Mouse (Mus musculus) CD4-positive helper T cell, adult 2 months (primary cell): ENCODE data around the gene Sobp.

Experiments used
- DNase-seq: peaks from one replicate; pipeline ENCODE4 v3.0.0-alpha.2; 2012; ENCODE audit warnings: low read depth, missing footprints, low spot score

Sobp gene

GRCm38 (mm10) chr10:43035579-43035978 lies 138.8 kb downstream of the Sobp start:
- no peak for DNase-seq

- no peak for DNase-seq
Measured at GRCm38 (mm10) chr10:43034811-43035210, 139.5 kb downstream of the Sobp start.

- DNase-seq = no peak
Measured at GRCm38 (mm10) chr10:43033481-43034248, 140.7 kb downstream of the Sobp start.

DNA sequence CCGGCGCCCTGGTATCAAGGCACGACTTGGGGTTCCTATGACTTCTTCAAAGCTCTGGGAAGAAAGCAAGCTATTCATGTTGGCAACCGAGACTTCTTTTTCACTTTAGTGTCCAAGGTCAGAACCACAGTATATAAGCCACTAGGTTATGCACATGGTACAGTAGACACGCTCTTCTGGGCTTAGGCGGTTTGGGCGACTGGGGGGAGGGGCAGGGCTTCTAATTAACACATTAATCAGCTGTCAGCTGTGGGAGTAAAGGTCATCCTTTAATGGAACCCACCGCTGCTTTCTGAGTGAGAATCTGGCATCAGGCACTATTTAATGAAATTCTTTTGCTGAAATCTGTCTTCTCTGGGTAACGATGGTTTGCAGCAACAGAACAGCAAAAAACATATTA lies 147.3 kb downstream of the Sobp start:
- DNase-seq = no peak

DNA sequence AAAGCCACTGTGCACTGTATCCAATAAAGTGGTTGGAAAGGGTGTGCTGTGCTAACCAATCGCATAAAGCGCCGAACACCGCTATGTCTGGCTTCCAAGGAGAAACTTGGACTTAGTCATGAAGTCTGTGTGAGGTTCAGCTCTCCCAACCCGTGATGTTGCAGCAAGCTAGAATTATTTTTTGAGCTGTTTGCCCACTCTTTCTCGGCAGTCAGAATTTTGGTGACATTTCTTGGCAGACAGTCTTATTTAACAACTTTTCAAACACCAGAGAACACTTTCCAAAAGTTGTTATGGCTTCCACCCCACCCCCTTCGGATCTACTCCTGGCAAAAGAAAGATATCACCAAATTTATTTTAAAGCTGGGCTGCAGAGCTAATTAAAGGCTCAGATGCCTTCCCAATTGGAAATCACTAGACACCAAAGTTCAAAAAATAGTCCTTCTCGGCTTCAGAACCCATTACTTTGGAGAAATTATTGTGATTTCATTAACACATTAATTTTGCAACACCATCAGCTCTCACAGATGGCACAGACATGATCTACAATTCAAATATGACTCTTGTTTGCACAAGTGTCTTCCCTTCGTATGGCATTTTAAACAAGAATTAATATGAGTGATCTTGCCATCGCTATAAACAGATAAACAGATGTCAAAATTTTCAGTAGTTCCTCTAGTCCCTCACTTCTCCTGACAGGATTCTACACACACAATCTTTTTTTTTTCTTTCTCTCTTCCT lies 150.7 kb downstream of the Sobp start:
- DNase-seq = no peak

DNA sequence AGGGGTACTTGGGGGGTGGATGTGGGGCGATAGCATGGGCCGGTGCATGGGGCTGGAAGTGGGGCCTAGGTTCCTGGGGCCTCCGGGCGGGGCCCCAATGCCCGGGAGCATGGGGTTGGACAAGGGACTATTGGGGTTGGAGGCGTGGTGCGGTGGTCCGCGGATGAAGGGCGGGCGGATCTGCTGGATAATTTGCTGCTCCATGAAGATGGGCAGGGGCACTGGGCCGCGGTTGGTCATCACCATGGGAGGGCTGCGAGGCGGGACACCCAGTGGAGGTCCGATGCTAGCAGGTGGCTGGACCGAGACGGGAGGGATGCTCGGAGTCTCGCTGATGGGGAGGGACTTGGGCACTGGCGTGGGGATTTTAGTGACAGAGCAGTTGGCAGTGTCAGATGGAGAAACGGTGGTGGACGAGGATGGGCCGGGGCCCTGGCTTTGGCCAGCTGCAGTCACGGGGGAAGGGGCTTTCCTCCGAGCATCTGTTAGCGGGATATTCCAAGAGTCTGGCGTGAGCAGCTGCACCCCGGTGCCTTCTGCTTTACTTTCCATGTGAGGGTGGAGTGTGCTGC lies 152.1 kb downstream of the Sobp start:
- no peak for DNase-seq

DNA sequence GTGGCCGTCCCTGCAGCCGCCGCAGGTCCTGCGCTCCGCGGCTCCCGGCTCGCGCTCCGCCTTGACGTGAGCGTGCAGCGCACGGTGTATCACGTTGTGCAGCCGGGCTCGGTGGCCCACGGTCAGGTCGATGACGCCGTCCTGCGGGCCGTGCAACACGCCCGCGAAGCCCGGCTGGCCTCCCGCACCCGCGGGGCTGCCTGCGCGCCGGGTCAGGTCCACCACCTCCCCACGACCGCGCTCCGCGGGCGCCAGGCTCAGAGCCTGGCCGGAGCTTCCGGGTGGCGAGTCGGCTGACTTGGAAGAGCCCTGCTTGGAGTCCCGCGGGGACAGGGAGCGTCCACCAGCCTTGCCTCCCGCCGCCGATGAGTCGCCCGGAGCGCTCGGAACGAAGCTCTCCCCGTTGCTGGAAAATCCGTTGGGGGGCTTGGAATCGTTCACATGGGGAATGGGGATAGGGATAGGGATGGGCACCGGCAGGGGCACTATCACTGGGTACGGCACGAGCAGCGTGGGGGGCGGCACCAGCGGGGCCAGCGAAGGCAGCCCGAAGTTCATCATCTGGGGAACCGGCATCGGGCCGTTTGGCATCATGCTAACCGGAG lies 152.7 kb downstream of the Sobp start:
- no peak for DNase-seq

DNA sequence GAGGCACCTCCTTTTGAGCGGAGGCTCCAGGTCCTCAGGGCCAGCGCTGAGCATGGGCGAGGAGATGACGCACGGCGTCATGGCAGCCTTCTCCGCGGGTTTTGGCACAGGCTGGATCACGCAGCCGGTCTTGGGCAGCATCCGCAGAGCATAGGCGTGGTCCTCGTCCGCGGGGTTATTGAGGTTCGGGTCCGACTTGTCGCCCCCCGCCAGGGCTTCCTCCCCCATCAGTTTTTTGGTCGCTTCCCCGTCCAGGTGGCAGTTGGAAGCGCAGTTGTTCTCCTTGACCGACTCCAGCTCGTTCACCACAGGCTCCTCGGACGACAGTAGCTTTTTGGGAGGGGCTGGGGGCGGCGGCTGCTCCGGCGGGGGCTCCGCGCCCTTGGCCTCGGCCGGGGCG lies 153.3 kb downstream of the Sobp start:
- DNase-seq = no peak

DNA sequence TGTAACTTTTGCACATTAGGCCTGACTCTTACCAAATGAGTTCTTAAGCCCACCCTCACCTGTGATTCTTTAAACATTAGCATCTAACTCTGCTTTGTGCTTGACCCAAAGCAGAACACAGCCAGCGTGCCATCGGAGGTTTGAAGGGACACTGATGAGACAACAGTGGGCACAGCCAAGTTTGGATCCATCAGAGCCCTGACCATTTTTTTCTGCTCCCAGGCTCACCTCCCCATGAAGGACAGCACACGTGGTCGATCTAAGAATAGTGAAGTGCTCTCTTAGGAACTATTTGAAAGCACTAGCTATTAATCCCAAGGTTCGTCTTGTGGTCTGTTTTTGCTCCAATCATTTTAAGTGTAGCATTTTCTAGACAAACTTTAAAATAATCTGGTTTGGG lies 159.5 kb downstream of the Sobp start:
- no peak for DNase-seq

DNA sequence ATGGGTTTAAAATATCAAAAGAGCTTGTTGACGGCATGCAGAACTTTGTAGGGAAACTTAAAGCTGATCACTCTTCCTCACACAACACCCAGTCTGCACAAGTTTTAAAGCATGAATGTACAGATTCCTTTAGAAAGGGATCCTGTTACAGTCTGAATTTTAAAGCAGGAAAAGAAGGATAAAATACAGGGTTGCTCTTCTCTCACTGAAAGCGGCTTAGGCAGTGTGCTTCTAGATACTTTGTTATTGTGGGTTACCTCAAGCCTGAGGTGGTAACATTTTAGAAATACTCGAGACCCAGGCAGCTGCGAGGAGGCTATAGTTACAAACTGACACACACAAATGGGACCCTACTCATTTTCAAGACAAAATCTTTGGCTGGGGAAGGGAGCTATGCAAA lies 160.0 kb downstream of the Sobp start:
- no peak for DNase-seq

DNA sequence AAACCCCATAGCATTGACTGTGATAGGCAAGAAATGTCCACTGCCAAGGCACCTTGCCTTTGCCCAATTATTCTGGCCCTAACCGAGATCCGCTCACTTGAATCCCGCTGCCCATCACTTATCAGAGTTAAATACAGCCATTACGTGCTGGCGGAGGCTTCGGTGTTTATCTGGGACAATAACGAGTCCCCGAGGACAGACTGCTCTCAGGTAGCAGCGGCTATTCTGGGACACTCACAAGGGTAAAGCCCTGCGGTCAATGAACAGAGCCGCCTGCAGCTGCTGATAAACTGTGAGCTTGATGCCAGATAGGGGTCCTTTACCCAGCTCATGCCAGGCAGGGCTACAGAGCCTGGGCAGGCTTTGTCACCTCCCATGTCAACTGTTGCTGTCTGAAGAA lies 166.2 kb downstream of the Sobp start:
- no peak for DNase-seq

- no peak for DNase-seq
Measured at GRCm38 (mm10) chr10:43006534-43006933, 167.8 kb downstream of the Sobp start.

GRCm38 (mm10) chr10:43005677-43006076 lies 168.7 kb downstream of the Sobp start:
- DNase-seq = no peak

DNA sequence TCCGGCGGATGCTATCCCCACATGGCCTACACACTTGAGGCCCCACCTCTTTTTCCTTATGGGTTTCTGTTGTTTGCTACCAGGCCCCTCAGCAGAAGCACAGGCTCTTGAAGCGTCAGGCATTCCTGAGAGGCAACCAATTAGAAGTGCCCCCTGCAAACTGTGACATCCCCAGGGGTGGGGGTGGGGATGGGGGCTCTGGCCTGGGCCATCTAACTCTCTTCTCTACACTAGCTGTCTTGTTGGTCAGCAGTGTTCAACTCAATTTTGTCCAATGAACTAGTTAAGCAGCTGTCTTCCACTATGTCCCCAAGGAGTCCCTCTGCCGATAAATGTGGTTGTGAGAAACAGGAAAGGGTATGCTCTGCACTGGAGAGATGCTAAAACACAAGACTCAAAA lies 169.3 kb downstream of the Sobp start:
- DNase-seq = no peak

GRCm38 (mm10) chr10:43004174-43004734 lies 170.1 kb downstream of the Sobp start:
- DNase-seq = no peak

GRCm38 (mm10) chr10:43003466-43003757 lies 170.9 kb downstream of the Sobp start:
- DNase-seq = no peak

- no peak for DNase-seq
Measured at GRCm38 (mm10) chr10:43002721-43003465, 171.4 kb downstream of the Sobp start.

- no peak for DNase-seq
Measured at GRCm38 (mm10) chr10:43002066-43002678, 172.2 kb downstream of the Sobp start.

DNA sequence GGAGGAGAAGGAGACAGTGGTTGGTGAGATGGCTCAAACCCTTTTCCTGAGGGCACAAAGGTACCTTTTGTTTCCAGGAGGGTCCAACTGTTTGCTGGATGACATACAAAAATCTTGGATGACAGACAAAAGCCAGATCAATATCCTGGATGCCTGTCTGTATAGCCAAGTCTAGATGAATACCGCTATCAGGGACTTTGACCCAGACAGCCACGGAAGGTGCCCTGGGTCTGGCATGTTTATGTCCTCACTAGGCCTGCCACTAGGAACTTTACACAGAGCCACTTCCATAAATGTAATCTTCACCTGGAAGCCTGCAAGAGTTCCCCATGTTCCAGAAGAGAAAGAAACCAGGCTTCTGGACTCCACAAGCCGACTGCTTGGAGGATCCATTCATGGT lies 172.9 kb downstream of the Sobp start:
- no peak for DNase-seq

GRCm38 (mm10) chr10:42999324-42999723 lies 175.0 kb downstream of the Sobp start:
- no peak for DNase-seq

- no peak for DNase-seq
Measured at GRCm38 (mm10) chr10:42997278-42997677, 177.1 kb downstream of the Sobp start.
